Mouse (Mus musculus): ENCODE data around the gene Fxyd7. TPM values are rescaled to one million over a fixed set of nuclear protein-coding genes. Genes with fewer than 3 reads are reported as not detected.

Gene Fxyd7
- total RNA-seq, 2 experiments from 2014 or later, result 1.2 to 1.6 TPM

- no peak for DNase-seq
Measured at GRCm38 (mm10) chr7:31007775-31008174, 43.5 kb downstream of the Fxyd7 start.

- peak; percentile 30 to 36 for DNase-seq
Measured at GRCm38 (mm10) chr7:31002650-31003049, 48.6 kb downstream of the Fxyd7 start.

- DNase-seq, result peak; percentile 70 to 81
Measured at GRCm38 (mm10) chr7:31000505-31001020, 50.7 kb downstream of the Fxyd7 start.

- DNase-seq, result no peak
Measured at GRCm38 (mm10) chr7:30996491-30996890, 54.8 kb downstream of the Fxyd7 start.

GRCm38 (mm10) chr7:30993986-30994385, 57.3 kb downstream of the Fxyd7 start:
- DNase-seq, result no peak

Small RNAs within 50 kb of the gene (microRNA-seq; reads per million reads assigned to microRNA genes)
- gene Mir7050, result not detected

Other genes with a start within 250 kb of the Fxyd7 start
- gene Ffar2, start 227.7 kb downstream of the Fxyd7 start, total RNA-seq (2021), result 1 to 10 TPM; 1.7 to 2.9 TPM
- gene Ffar3, start 195.3 kb downstream of the Fxyd7 start, total RNA-seq (2021), result under 1 TPM in 1 of 2 experiments, not detected in 1; 0.33 TPM
- not detected for gene Ffar1, start 189.9 kb downstream of the Fxyd7 start, total RNA-seq (2021)
- gene Cd22, start 171.1 kb downstream of the Fxyd7 start, total RNA-seq (2021), result under 1 TPM; 0.56 TPM
- gene Mag, start 136.6 kb downstream of the Fxyd7 start, total RNA-seq (2021), result under 1 TPM; 0.20 to 0.46 TPM
- 10 to 100 TPM in 1 of 2 experiments, not detected in 1; 11.7 TPM for gene Hamp2, start 126.8 kb downstream of the Fxyd7 start, total RNA-seq (2021)
- 10 to 100 TPM in 1 of 2 experiments, not detected in 1; 23.5 TPM for gene Hamp, start 107.4 kb downstream of the Fxyd7 start, total RNA-seq (2021)
- 100 to 1,000 TPM; 112 to 141 TPM for gene Usf2, start 94.7 kb downstream of the Fxyd7 start, total RNA-seq (2021)
- gene Lsr, start 78.0 kb downstream of the Fxyd7 start, total RNA-seq (2021), result 10 to 100 TPM in 1 of 2 experiments, 1 to 10 TPM in 1; 6.1 to 14.6 TPM
- under 1 TPM; 0.30 to 0.96 TPM for gene Fam187b, start 77.7 kb downstream of the Fxyd7 start, total RNA-seq (2021)
- gene Fxyd5, start 9.0 kb downstream of the Fxyd7 start, total RNA-seq (2021), result 100 to 1,000 TPM in 1 of 2 experiments, 10 to 100 TPM in 1; 34.8 to 103 TPM
- 100 to 1,000 TPM; 167 to 239 TPM for gene Fxyd1, start 5.7 kb upstream of the Fxyd7 start, total RNA-seq (2021)
- gene Lgi4, start 7.9 kb upstream of the Fxyd7 start, total RNA-seq (2021), result 1 to 10 TPM; 2.7 to 5.4 TPM
- 1 to 10 TPM; 1.5 to 2.3 TPM for gene Fxyd3, start 25.2 kb upstream of the Fxyd7 start, total RNA-seq (2021)
- gene Hpn, start 63.8 kb upstream of the Fxyd7 start, total RNA-seq (2021), result under 1 TPM; 0.66 to 0.93 TPM
- gene Scn1b, start 75.5 kb upstream of the Fxyd7 start, total RNA-seq (2021), result 10 to 100 TPM; 16.5 to 16.7 TPM
- 10 to 100 TPM; 36.7 to 59.1 TPM for gene Gramd1a, start 104.4 kb upstream of the Fxyd7 start, total RNA-seq (2021)
- gene Scgb2b2, start 239.0 kb upstream of the Fxyd7 start, total RNA-seq (2021), result not detected
- gene Scgb1b2, start 240.4 kb upstream of the Fxyd7 start, total RNA-seq (2021), result not detected

Measured in adrenal gland, postnatal 36 days (tissue).